Mouse (Mus musculus) granulocyte monocyte progenitor cell, adult 5-6 weeks (primary cell): Measurements from ENCODE around the gene Krr1. TPM values are rescaled to one million over a fixed set of nuclear protein-coding genes. Genes with fewer than 3 reads are reported as not detected.
"Not testable (repeated sequence)": the region's sequence is repeated elsewhere in the genome, so short reads cannot be mapped to it uniquely, and the experiment has no call there.

Experiments used
- ATAC-seq: replicated peaks from 2 replicates; pipeline ENCODE4 v1.8.0; 2016; ENCODE audit warnings: mild to moderate bottlenecking, moderate TSS enrichment, inconsistent platforms; ENCODE audit not compliant: poor library complexity, severe bottlenecking
- total RNA-seq, 2 experiments: library from RNA; stranded (forward) in 1 of 2; stranded (reverse) in 1 of 2; fragments of 200-712, 200-1000 nt in 1 of 2; fragments of >200 nt in 1 of 2; fragmentation: Nextera tagmentation in 1 of 2; gene quantifications; 2 replicates each; pipeline ENCODE4 v1.2.3; 2014 to 2017

Krr1 gene
- total RNA-seq, 2 experiments from 2014 or later = 60.9 to 67.6 TPM

DNA sequence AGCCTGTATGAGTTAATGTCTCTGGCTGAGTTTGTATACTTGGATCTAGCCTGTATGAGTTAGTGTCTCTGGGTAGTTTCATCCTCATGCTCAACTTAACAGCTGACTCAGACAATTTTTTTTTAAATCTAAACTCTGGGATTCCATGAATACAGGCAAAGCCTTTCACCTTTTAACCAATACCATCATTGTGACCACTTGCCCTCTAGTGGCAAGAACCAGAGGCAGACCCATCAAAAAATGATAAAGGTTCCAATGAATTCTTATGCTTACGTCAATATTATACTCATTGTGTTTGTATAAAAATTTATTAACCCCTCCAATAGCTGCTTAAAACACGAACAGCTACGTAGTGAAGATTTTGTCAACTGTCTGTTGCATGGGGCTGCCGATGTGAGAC lies 6.1 kb upstream of the Krr1 start:
- 0 out of 2 replicates have a peak, but pooled peaks have one; percentile 33 for ATAC-seq

DNA sequence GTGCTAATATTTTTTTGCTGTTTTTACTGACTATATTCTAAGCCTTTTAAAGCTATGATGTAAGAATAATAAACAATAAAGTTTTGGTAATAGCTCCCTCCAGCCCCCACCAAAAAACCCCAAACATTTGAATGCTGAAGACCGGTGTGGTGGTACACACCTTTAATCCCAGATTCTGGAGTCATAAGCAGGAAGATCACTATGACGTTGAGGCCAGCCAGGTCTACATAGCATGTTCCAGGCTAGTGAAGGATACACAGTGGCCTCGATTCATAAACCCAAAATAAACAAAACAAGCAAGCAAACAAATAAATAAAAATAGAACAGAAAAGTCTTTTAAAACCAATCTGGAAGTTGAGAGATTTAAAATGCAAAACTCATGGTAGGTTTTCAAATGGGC lies 535 bp upstream of the Krr1 start:
- ATAC-seq = no peak

DNA sequence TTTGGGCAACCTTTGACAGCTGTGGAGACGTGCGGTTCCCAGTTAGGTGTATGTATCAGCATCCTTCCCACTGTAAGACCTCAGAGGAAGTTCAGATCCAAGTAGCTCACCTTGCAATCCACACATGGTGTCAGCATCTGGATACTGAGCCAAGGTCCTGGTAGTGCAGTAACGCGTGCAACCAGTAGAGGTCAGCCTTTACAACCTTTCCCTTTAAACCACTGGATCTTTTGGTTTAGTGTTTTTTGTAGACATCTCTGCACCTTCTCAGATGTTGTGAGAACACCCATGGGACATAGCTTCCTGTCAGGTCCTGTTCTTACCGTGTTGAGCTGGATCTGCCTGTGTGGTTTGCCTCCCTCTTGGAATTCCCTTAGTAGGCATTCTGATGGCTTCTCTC lies 5.1 kb downstream of the Krr1 start:
- peak; percentile 76 for ATAC-seq

DNA sequence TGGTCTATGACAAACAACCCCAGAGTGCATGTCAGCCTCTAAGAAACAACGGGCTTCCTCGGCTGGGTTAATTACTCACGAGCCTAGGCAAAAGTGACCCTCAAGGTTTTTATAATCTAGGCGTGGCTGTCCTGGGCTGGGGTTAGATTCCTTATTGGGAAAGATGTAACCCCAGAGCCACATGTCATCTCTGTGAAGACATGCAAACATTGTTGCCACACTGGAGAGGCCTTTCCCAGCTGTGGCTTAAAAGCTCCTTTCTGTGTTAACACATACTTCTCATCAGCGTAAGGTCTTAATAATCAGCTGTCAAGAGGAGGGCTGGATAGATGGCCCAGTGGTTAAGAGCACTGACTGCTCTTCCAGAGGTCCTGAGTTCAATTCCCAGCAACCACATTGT lies 10.6 kb downstream of the Krr1 start:
- peak; percentile 57 for ATAC-seq

DNA sequence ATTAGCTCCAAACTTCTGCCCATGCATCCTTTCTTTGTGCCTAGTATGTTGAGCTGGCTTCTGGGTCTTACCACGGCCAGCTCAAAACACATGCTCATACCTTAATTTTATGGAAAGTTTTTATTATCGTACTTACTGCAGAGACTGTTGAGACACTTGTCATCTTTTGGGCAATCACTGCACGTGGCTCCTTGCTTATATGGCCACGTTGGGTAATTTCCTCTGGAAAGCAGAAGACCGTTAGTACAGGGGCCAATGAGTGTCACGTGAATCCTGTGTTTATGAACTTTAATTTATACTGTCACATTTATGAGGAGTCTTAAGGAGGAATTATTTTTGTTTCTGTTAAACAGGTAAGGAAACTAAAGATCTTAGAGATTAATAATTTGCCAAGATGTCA lies 14.0 kb downstream of the Krr1 start:
- peak; percentile 81 for ATAC-seq

DNA sequence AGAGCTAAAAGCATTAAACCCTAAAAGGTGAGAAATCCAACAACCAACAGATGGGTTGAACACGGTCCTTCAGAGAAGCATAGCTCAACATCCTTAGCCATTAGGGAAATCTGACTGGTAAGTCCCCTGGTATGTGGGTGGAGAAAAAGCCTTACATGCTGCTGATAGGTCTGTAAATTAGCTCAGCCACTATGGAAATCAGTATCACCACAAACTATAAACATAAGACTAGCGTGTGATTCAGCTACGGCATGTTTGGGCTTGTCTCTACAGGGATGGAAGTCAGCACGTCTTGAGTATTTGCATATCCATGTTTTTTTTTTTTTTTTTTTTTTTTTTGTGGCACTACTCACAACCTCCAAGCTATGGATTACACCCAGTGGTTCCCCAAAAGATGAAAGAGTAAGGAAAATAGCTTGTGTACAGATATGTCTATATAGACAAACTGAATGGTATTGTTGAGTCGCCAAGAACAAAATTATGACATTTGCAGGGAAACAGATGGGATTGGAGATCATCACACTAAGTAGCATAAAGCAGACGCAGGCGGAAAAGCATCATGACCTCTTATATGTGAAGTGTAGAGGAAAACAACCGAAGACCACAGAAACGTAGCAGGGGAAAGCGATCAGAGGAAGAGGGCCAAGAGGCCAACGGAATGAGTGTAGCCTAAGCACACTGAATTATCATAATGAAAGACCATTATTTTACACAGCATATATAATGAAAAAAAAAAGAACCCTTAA lies 23.5 kb downstream of the Krr1 start:
- ATAC-seq = peak; percentile 19

DNA sequence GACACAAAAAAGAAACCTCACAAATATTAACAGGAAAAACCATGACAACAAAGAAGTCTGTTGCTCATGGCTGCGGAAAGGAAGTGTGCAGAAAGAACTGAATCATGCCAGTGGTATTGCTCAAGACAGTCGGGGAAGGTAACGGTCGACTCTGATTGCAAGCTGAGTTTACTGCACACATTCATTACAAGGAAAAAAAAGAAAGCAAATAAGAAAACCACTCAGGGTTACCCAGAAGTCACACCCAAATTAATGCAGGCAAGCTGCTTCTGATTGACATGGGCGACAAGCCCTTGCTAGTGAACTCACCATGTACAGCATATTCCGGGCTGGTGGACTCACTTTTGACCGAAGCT lies 24.1 kb downstream of the Krr1 start:
- peak; percentile 49 for ATAC-seq

DNA sequence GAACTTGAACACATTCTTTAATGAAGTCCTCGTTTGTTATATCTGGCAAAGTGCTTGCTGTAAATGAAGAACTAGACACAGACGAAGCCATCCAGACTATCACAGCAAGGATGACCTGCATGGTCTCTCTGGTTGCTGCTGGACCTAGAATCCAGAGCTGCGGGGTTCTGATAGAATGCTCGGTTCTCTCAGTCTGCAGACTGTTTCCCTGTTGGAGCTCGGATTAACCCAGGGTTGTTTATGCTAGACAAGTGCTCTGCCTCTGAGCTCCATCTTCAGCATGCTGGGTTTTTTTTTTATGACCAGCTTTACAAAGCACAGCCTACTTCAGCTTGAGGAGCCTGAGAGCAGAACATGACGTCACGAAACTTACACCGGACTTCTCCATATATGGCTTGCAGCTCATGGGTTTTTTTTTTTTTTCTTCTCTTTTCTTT lies 24.5 kb downstream of the Krr1 start:
- peak; percentile 38 for ATAC-seq

DNA sequence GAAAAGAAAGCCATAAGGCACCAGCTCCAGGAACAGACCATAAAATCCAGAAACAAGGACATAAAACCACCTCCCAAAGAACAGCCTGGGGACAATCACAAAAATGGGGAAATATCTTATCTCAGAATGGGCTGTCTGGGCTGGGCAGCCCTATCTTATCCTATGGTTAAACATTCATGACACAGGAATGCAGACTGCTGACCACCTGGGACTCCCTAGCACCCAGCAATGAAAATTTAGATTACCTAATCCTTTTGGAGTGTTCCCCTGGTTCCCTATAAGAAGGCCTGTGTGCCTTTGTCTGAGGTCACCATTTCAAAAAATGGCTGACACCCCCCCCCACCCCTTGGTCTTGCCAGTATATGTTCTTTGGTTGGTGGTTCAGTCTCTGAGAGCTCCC lies 25.2 kb downstream of the Krr1 start:
- no peak for ATAC-seq

DNA sequence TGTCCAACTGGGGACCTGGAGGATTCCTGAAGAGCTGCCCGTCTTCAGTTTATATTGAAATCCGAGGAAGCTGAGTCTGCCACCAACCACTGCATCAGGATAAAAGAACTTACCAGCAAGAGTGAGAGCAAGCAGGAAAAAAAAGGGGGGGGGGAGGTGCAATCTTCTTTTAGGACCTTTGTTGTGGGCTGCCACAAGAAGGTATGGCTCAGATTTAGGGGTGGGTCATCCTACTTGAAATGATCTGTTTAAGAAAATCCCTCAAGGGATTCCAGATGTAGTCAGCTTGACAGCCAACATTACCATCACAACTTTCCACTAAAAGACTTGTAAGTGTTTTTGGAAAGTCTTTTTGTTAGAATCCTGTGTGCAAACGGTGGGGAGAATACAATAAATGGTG lies 27.3 kb downstream of the Krr1 start:
- ATAC-seq = no peak

DNA sequence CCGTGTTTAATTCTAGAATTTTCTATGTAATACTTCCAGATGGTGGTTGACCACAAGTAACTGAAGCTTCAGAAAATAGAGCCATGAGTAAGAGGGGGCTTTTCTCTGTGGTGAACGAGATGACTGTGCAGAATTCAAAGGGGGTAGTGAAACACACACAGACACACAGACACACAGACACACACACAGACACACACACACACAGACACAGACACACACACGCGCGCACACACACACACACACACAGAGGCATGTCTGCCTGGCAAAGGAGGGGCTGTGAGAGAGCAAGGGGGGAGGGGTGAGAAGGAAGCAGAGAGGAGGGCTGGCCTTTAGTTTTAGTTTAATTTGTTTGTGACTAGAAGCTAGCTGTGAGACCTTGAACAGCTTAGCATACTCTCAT lies 28.1 kb downstream of the Krr1 start:
- peak; percentile 34 for ATAC-seq

DNA sequence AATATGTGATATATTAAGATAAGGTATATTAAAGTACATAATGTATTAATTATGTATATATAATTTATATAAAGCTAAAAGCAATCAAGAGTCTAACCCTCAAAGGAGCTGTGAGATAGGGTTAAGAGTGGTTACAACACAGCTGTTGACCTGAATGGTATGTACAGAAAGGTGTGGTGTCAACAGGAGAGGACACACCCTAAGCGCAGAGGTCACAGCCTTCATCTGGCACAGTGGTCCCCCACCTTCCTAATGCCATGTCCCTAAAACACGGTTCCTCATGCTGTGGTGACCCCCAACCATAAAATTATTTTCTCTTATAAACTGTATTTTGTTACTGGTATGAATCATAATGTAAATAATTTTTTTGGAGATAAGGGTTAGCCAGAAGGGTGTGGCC lies 28.9 kb downstream of the Krr1 start:
- no peak for ATAC-seq

DNA sequence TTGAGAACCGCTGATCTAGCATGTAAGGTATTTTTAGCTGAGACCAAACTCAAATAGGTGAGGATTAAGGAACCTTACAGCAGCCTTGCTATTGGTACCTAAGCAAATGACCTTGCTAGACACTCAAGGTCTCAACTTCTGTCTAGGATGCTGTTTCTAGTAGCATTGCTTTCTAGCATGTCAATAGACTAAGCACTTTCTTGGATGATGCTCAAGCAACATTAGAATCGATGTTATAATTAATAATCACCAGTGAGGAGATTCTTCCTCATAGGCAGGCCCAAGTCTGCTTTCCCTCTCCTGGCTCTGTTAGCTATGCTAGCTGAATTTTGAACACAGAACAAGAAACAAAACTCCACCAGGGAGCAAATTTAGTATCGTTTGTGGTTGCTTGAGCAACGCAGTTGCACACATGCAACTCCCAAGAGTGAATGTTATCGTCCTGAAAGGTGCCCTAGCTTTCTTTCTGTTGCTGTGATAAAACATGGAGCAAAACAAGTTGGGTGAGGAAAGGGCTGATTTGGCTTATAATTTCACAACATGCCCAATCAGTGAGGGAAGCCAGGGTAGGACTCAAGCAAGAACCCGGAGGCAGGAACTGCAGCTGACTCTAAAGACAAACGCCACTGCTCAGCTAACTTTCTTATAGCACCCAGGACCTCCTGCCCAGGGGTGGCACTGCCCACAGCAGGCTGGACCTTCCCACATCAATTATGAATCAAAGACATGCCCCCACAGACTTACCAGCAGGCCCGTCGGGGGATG lies 29.5 kb downstream of the Krr1 start:
- peak; percentile 60 for ATAC-seq

DNA sequence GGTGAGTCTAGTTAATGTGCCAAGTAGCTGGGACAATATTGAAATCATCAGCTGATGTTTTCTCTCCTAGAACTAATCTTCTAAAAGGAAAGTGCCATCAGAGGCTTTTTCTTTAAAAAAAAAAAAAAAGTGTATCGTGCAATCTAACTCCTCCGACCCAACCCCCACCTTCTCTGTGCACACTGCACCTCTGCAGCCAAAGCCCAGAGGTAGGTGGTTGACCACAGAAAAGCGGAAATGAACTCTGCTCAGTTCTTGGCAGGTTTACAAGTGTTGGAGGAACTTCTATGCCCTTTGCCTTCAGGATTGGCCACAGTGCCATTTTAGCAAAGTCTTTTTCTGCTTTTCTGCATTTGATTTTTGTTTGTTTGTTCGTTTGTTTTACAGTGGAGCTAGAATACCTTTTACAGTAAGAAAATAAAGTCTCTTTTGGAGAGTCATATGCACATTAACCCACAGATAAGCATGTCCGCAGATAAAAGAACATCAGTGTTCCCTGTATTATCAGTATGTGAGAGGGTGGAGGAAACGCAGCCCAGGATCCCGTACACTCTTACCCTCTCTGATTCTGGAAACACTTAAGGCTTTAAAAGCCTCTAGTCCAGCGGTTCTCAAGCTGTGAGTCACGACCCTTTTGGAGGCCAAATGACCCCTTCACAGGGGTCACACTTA lies 30.2 kb downstream of the Krr1 start, which contains the start of gene Glipr1:
Gene Glipr1 (minus strand): TSS at position 88 of the 672 bp plus-strand sequence.
- ATAC-seq = peak; percentile 67

DNA sequence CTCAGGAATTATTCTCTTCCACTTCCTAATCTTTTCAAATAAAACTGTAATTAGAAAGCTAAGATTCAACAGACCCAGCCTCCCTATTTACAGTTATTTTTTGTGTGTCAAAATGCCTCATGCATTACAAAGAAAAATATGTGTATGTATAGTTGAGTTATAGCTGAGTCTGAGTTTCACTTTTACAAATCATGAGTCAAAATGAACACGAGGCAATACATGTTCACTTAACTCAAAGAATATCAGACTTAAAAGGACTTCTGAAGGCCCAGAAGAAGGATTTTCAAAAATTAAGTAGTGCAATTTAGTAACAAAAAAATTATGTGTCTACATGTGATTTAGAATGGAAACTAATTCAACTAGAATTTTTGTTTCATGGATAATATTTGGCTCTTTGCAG lies 37.0 kb downstream of the Krr1 start:
- ATAC-seq = not testable (repeated sequence)

DNA sequence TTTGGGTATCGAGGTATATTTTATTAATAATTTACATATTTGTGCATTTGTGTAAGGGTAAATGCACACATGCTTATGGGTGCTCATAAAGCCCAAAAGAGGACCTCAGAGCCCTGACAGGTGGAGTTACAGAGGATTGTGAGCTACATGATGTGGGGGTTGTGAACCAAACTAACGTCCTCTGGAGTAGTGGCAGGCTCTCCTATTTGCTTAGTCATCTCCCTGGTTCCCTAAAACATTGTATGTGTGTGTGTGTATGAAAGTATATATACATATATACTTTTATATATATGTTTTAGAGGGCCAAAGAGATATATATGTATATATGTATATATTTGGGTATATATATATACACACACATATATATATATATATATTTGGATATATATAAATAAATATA lies 51.1 kb downstream of the Krr1 start:
- ATAC-seq = peak; percentile 79

DNA sequence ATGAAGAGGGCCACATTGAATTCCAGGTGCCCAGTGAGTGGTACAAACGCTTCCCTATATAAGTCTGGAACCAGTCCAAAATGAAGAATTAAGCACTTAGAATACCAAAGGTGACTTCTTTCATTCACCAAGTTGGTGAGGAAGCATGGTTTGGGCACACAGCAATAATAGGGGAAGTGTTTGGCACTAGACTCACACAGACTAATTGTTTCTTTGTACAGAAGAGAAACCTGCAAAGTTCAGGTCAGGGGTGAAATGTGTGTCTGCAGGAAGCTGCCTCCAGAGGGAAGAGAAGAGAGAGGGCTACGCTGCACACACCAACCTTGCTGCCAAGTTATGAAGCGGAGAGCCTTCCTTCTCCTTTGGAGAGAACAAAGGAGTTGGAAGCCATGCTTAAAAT lies 56.2 kb downstream of the Krr1 start:
- peak; percentile 46 for ATAC-seq
